Mouse (Mus musculus) monocyte, adult 2 months (primary cell): ENCODE data around the gene Scn11a.

Experiments used
- DNase-seq, 2 experiments: peaks; one replicate each; pipeline ENCODE4 v3.0.0; 2022; ENCODE audit warnings: low spot score in 2 of 2, low read depth in 1 of 2

Scn11a gene

GRCm38 (mm10) chr9:119825297-119825696 is at the start of gene Scn11a:
Gene Scn11a (minus strand): TSS chr9:119825456.
- no peak for DNase-seq

GRCm38 (mm10) chr9:119854170-119854569 is 28.9 kb upstream of the Scn11a start:
- no peak for DNase-seq

- DNase-seq: no peak
Observed at GRCm38 (mm10) chr9:119853071-119853846, 28.0 kb upstream of the Scn11a start.

- no peak for DNase-seq
Observed at GRCm38 (mm10) chr9:119852347-119853030, 27.2 kb upstream of the Scn11a start.

DNA sequence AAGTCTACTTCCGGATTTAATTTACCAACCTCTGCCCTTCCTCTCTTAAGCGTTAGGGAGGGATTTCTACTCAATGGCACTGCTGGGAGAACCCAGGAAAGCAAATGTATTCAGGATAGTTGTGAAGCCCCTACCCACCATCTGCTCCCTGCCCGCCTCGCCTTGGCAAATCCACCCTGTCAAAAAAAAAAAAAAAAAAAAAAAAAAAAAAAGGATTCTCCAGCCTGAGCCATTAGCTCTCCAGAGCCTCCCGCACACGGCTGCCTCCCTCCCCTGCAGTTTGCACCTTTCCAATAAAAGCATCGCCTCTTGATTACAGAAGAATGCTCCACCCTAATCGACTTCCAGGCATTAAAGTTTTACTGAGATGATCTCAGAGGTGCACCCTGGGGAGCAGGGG is 24.0 kb upstream of the Scn11a start:
- DNase-seq: no peak

DNA sequence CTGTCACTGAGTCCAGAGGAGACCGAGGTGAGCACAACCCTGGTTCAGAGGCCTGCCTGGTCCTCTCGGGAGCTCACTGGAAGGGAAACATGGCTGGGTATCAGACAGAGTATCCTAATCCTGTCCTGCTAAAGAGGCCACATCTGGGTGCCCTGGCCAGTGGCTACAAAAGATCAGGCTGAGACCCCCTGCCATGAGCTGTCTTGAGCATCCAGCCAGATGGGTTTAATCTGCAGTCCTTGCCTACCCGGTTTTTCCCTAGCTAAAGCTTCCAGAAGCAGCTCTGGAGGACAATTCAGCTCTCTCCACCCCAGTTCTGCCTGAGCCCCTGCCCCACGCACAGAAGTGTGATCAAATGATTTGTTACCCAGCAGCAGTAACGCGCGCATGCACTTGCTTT is 23.4 kb upstream of the Scn11a start:
- no peak for DNase-seq

- no peak for DNase-seq
Observed at GRCm38 (mm10) chr9:119847187-119847586, 21.9 kb upstream of the Scn11a start.

DNA sequence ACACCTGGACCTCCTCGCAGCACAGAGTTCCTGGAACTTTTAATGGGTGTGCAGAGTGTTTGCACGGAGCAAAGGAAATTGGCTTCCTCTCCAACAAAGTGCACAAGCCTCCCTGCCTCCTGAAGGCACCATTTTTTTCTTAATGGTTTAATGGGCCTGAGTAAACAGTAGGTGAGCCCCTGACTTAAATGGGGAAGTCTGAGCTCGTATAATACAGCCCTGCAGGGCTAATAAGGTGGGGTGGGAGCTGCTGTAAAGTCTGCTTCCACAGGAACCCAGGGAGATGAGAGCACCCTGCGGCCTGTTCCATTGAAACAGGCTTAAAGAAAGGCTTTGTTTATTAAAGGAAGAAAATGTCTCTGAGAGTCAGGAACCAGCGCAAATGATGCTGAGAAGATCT is 19.5 kb upstream of the Scn11a start:
- DNase-seq: no peak

DNA sequence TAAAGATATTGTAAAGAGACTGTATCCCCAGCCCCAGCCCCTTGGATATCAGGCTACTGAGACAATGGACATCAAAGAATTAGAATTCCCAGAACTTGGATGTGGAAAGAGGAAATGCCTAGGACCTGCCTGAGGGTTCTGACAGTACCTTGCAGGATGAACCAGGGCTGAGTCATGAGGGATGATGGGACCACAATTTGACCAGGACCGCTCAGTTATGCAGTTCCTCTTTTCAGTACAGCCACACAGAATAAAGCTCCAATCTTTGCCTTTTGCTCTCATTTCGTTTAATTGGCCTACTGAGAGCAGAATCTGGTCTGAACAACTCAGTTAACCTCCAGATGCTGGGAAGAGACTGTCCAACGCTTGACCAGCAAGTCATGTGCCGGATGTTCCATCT is 18.3 kb upstream of the Scn11a start:
- DNase-seq: no peak

GRCm38 (mm10) chr9:119842541-119843169 is 17.4 kb upstream of the Scn11a start:
- no peak for DNase-seq

DNA sequence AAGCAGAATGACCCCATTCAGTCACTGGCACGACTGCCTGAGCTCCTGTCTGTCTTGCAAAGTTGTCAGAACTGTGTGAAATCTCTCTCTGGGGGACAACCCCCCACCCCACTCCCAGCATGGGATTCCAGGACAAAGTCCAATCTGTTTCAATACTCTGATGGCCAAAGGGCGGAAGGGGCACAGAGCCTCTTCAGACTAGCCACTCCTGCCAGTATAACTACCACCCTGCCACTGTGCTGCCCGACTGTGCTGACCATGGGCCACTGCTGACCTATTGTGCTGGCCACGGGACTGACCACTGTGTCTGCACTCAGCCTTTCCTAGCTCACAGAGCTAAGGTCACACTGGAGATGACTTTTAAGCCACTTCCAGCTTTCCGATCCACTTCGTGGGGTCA is 16.8 kb upstream of the Scn11a start:
- no peak for DNase-seq

DNA sequence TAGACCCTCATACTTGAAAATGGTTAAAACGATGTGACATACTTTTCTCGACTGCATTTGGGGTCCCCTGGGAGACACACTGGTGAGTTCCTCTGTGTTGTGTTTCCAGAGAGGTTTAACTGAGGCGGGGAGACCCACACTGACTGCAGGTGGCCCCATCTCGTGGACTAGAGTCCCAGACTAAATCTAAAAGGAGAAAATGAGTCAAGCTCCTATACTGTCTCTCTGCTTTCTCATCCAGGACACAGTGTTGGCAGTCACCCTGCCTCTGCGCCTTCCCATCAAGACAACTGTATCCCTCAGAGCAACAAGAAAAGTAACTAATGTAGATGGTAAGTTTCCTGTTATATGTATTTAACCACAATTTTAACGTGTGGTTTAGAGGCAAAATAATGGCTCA is 15.9 kb upstream of the Scn11a start:
- DNase-seq: no peak

GRCm38 (mm10) chr9:119835581-119836125 is 10.4 kb upstream of the Scn11a start:
- no peak for DNase-seq

GRCm38 (mm10) chr9:119831001-119831400 is 5.7 kb upstream of the Scn11a start:
- no peak for DNase-seq

DNA sequence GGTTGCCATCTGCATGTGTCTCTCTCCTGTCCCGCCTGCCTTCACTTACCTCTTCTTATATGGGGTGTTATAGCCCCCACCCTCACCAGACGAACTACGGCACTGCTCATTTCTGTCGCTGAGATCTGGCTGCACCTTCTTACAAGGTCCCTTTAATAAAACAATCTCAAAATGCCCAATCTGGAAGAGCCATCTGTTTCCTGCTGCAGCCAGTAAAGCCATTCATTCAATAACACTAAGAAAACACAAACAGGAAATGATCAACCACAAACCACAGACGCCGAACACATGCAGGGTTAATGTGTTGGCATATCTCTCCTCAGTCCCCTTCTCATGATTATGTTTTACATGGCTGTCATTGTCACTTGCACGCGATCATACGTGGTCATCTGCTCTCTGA is 1.5 kb downstream of the Scn11a start:
- no peak for DNase-seq

- no peak for DNase-seq
Observed at GRCm38 (mm10) chr9:119813631-119814030, 11.6 kb downstream of the Scn11a start.

- no peak for DNase-seq
Observed at GRCm38 (mm10) chr9:119806491-119806890, 18.8 kb downstream of the Scn11a start.

- DNase-seq: no peak
Observed at GRCm38 (mm10) chr9:119804501-119804847, 20.8 kb downstream of the Scn11a start.

GRCm38 (mm10) chr9:119803845-119804500 is 21.3 kb downstream of the Scn11a start:
- no peak for DNase-seq

GRCm38 (mm10) chr9:119803169-119803827 is 22.0 kb downstream of the Scn11a start:
- DNase-seq: no peak

DNA sequence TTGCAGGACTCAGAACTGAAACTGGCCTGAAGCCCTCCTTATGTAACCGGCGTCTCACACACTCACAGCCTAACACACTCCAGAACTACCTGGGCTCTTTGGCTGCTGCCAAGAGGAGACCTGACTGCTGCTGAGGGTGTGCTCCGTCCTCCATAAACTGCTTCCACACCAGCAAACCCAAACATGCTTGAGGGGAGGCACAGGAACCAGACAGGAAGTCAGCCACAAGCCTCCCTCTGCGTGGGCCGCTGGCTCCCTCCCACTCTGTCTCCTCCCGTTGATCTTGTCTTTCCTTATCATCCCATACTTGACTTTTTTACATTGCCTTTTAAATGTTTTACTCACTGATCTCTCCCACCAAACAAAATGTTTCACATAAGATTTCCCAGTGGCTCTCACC is 23.8 kb downstream of the Scn11a start:
- no peak for DNase-seq
